ENCODE assay signal across 8 mouse cellular contexts in genomic region chr6:114899652-114900051, GRCm38 (mm10).
A peak's percentile ranks its signal among the peaks of the same experiment; 100 is the strongest.
DNase-seq lines count a peak whose midpoint lies in the region; ATAC-seq and TF ChIP-seq lines count a peak whose summit lies in the region.

No protein-coding gene starts in this region.

- H3K9me3 ChIP-seq in hindbrain, embryonic 16.5 days (ENCODE audit: control insufficient read depth, low read length): no peaks in the 10 kb centered on the region
- no peaks in the 10 kb centered on the region for H3K9me3 ChIP-seq in midbrain, embryonic 16.5 days (replicated peaks; ENCODE audit: control insufficient read depth, low read length, poor library complexity, severe bottlenecking)

- peak; percentile 29 for DNase-seq in kidney, adult 2 months
- no peak for DNase-seq in kidney, adult 8-10 months
- peak; percentile 74 for DNase-seq in embryo, embryonic 11 days
- no peak for DNase-seq in urinary bladder, postnatal 36 days (ENCODE audit: low spot score in 2 of 2)
- no peak for DNase-seq in testis, postnatal 14 days (ENCODE audit: low spot score)
- no peak for DNase-seq in B cell, adult 2 months

- WGBS in kidney, adult 2 months: 38% methylated on average over 7 of the region's 7 CpGs
- 45% methylated on average over 7 of the region's 7 CpGs for WGBS in hindbrain, embryonic 16.5 days
- 39% methylated on average over 7 of the region's 7 CpGs for WGBS in midbrain, embryonic 16.5 days

- TF ChIP-seq CTCF in kidney, adult 2 months (conservative IDR thresholded peaks at IDR 0.05; ENCODE audit: insufficient read depth, insufficient read length, low read depth, low read length): no peak

- no peak overlapping the region for H3K9ac ChIP-seq in hindbrain, embryonic 16.5 days (ENCODE audit: low read depth, low read length)
- no peak overlapping the region for H3K9ac ChIP-seq in midbrain, embryonic 16.5 days (ENCODE audit: low read depth, low read length)

- no peaks in the 10 kb centered on the region for H3K27me3 ChIP-seq in kidney, adult 2 months (replicated peaks; ENCODE audit: control insufficient read depth, insufficient read depth, low read length)
- no peaks in the 10 kb centered on the region for H3K27me3 ChIP-seq in hindbrain, embryonic 16.5 days (replicated peaks; ENCODE audit: control insufficient read depth, insufficient read depth, low read length)
- H3K27me3 ChIP-seq in midbrain, embryonic 16.5 days (ENCODE audit: control insufficient read depth, insufficient read depth, low read depth, low read length): no peaks in the 10 kb centered on the region

- no peaks in the 10 kb centered on the region for H3K36me3 ChIP-seq in kidney, adult 2 months (ENCODE audit: control insufficient read depth, insufficient read depth, low read length)
- no peaks in the 10 kb centered on the region for H3K36me3 ChIP-seq in hindbrain, embryonic 16.5 days (ENCODE audit: control insufficient read depth, insufficient read depth, low read length)
- H3K36me3 ChIP-seq in midbrain, embryonic 16.5 days (ENCODE audit: control insufficient read depth, insufficient read depth, low read length): no peaks in the 10 kb centered on the region

- peak overlapping the region; percentile 7; the same call in 1 of the 2 replicates for H3K27ac ChIP-seq in kidney, adult 2 months (ENCODE audit: insufficient read depth, low read depth, low read length)
- H3K27ac ChIP-seq in hindbrain, embryonic 16.5 days (ENCODE audit: low read depth, low read length): peak overlapping the region; percentile 56
- peak overlapping the region; percentile 59 for H3K27ac ChIP-seq in midbrain, embryonic 16.5 days (ENCODE audit: low read length)

- no peak for ATAC-seq in hindbrain, embryonic 16.5 days
- no peak for ATAC-seq in midbrain, embryonic 16.5 days

- no peak overlapping the region for H3K4me3 ChIP-seq in kidney, adult 2 months (ENCODE audit: insufficient read depth, low read depth, low read length)
- H3K4me3 ChIP-seq in hindbrain, embryonic 16.5 days (ENCODE audit: low read length): no peak overlapping the region
- H3K4me3 ChIP-seq in midbrain, embryonic 16.5 days (ENCODE audit: low read depth, low read length): no peak overlapping the region

- peak overlapping the region; percentile 24 for H3K4me2 ChIP-seq in hindbrain, embryonic 16.5 days (ENCODE audit: low read length)
- peak overlapping the region; percentile 35 for H3K4me2 ChIP-seq in midbrain, embryonic 16.5 days (ENCODE audit: low read length)

- no peak for TF ChIP-seq POLR2A in kidney, adult 2 months (IDR thresholded peaks at IDR 0.05; ENCODE audit: low read depth, low read length)

- H3K4me1 ChIP-seq in kidney, adult 2 months (ENCODE audit: control insufficient read depth, insufficient read depth, low read length): peaks cover 37% of the 10 kb centered on the region
- peaks cover 45% of the 10 kb centered on the region for H3K4me1 ChIP-seq in hindbrain, embryonic 16.5 days (ENCODE audit: control insufficient read depth, insufficient read depth, low read depth, low read length)
- peaks cover 35% of the 10 kb centered on the region for H3K4me1 ChIP-seq in midbrain, embryonic 16.5 days (ENCODE audit: control insufficient read depth, insufficient read depth, low read length)

Comparison
In these comparisons a context has a peak if more than half of its experiments do, and no peak if none do; other contexts are left out.
1. DNase-seq: peak in kidney, adult 2 months (single experiment) and embryo, embryonic 11 days (single experiment); none in kidney, adult 8-10 months (0 of 2), urinary bladder, postnatal 36 days (0 of 2), testis, postnatal 14 days (single experiment) and B cell, adult 2 months (0 of 2).
2. H3K27ac ChIP-seq: peak in every context shown above with its lines; median percentile 59 in midbrain, embryonic 16.5 days; 56 in hindbrain, embryonic 16.5 days; 7 in kidney, adult 2 months.